Mouse (Mus musculus): ENCODE data around the gene Map2k2.

DNA sequence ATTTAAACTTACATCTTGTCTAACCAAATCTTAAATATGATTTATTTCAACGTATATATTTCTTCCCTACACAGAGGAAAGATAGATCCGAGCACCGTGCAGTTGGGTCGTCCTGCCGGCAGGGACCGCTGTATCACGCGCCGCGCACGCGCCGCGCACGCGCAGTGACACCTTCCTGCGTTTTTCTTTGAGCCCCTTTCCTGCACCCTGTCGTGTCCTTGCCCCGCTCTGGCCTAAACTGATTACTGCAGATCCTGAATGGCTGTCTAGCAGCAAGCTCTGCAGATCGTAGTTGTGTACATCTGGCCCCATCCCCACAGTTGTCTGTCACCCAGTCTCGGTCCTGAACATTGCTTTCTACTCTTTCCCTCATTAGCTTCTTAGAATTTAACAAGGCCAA lies 67.4 kb downstream of the Map2k2 start:
- TF ChIP-seq GATA1 (IDR thresholded peaks at IDR 0.05; ENCODE audit: borderline replicate concordance, low read length) (no peak), POLR2AphosphoS5 (IDR thresholded peaks at IDR 0.05; ENCODE audit: insufficient replicate concordance, low read depth, low read length) (no peak), CTCF (IDR thresholded peaks at IDR 0.05; ENCODE audit: low read depth, low read length) (peak; percentile 25; the same call in 1 of the 2 replicates), TAL1 (conservative IDR thresholded peaks at IDR 0.05; ENCODE audit: low read depth, low read length) (no peak), GATA2 (IDR thresholded peaks at IDR 0.05; ENCODE audit: borderline replicate concordance, low read depth, low read length) (no peak)
